Mouse (Mus musculus) liver, embryonic 11.5 days (tissue): Measurements from ENCODE around the gene Aars. TPM values are rescaled to one million over a fixed set of nuclear protein-coding genes. Genes with fewer than 3 reads are reported as not detected.
A peak's percentile ranks its signal among the peaks of the same experiment; 100 is the strongest.
"Not testable (repeated sequence)": the region's sequence is repeated elsewhere in the genome, so short reads cannot be mapped to it uniquely, and the experiment has no call there.

Source experiments
- ATAC-seq: fragments of 200-750 bp; cut with Nextera tagmentation; replicated peaks from 2 replicates; pipeline ENCODE4 v1.8.0; 2017; ENCODE audit warnings: moderate number of reproducible peaks, mild to moderate bottlenecking, moderate TSS enrichment, moderate library complexity; ENCODE audit not compliant: low FRiP score
- DNase-seq: peaks from one replicate; pipeline ENCODE4 v3.0.0-alpha.2; 2017; ENCODE audit warnings: low spot score
- H3K27ac ChIP-seq: fragments of 300-500 bp; sonication (generic); 2 replicates; pipeline ENCODE4 v1.5.1; 2014; ENCODE audit warnings: mild to moderate bottlenecking, low read depth, low read length, control low read depth
- H3K27me3 ChIP-seq: fragments of 300-500 bp; sonication (generic); replicated peaks from 2 replicates; pipeline ENCODE4 v1.6.1; 2014; ENCODE audit warnings: low read length, mixed read lengths; ENCODE audit not compliant: control insufficient read depth, insufficient read depth
- H3K36me3 ChIP-seq: fragments of 300-500 bp; sonication (generic); 2 replicates; pipeline ENCODE4 v1.6.1; 2014; ENCODE audit warnings: mild to moderate bottlenecking, low read length, moderate library complexity, mixed read lengths; ENCODE audit not compliant: control insufficient read depth, insufficient read depth
- H3K4me1 ChIP-seq: fragments of 300-500 bp; sonication (generic); replicated peaks from 2 replicates; pipeline ENCODE4 v1.6.1; 2014; ENCODE audit warnings: low read length, mixed read lengths; ENCODE audit not compliant: control insufficient read depth, insufficient read depth
- H3K4me2 ChIP-seq: fragments of 300-500 bp; sonication (generic); 2 replicates; pipeline ENCODE4 v1.6.1; 2014; ENCODE audit warnings: mild to moderate bottlenecking, control low read depth, moderate library complexity
- H3K4me3 ChIP-seq: fragments of 300-500 bp; sonication (generic); 2 replicates; pipeline ENCODE4 v1.5.1; 2014; ENCODE audit warnings: low read depth, low read length, control low read depth
- H3K9ac ChIP-seq: fragments of 300-500 bp; sonication (generic); 2 replicates; pipeline ENCODE4 v1.6.1; 2014; ENCODE audit warnings: low read depth, low read length, control low read depth
- H3K9me3 ChIP-seq: fragments of 300-500 bp; sonication (generic); 2 replicates; pipeline ENCODE4 v1.6.1; 2016; ENCODE audit warnings: low read length, inconsistent platforms, mixed read lengths; ENCODE audit not compliant: control insufficient read depth
- WGBS: fragments of 180-500 bp; shearing (Covaris S2); extraction: QIAGEN DNeasy Blood & Tissue Kit; methylation state at CpG from one replicate; pipeline ENCODE4 v1.1.7; 2014; 5-methylcytosine and 5-hydroxymethylcytosine counted together
- polyA plus RNA-seq: library from polyadenylated mRNA; unstranded; fragments of >200 nt; fragmentation: Nextera tagmentation; extraction: Ambion mirVana; gene quantifications from 2 replicates; pipeline ENCODE4 v1.2.1, GENCODE M21; 2014

Aars gene
- polyA plus RNA-seq, 1 experiment from 2014 or later = 86.5 TPM

GRCm38 (mm10) chr8:111058946-111059572 lies 26.1 kb downstream of the Aars start:
- peaks cover 40% of the 10 kb centered on the region for H3K4me1 ChIP-seq
- H3K9me3 ChIP-seq = no peaks in the 10 kb centered on the region
- no peak overlapping the region for H3K27ac ChIP-seq
- no peaks in the 10 kb centered on the region for H3K27me3 ChIP-seq
- WGBS = 71% methylated on average over 2 of the region's 2 CpGs
- no peak overlapping the region for H3K4me3 ChIP-seq
- no peak overlapping the region for H3K9ac ChIP-seq
- DNase-seq (no peak), ATAC-seq (no peak)
- peaks cover 20% of the 10 kb centered on the region for H3K36me3 ChIP-seq
- H3K4me2 ChIP-seq = no peak overlapping the region; the same call in 1 of the 2 replicates

GRCm38 (mm10) chr8:111061688-111062071 lies 28.7 kb downstream of the Aars start:
- Histone ChIP-seq H3K9ac (peak overlapping the region; percentile 23), H3K9me3 (no peaks in the 10 kb centered on the region), H3K36me3 (peaks cover 6% of the 10 kb centered on the region), H3K4me2 (peak overlapping the region; percentile 66), H3K4me1 (peaks cover 32% of the 10 kb centered on the region), H3K27ac (no peak overlapping the region), H3K27me3 (no peaks in the 10 kb centered on the region), H3K4me3 (peak overlapping the region; percentile 67)
- WGBS = under 1% methylated on average over 14 of the region's 14 CpGs
- no peak for DNase-seq
- ATAC-seq = peak; percentile 1; the same call in 1 of the 2 replicates

DNA sequence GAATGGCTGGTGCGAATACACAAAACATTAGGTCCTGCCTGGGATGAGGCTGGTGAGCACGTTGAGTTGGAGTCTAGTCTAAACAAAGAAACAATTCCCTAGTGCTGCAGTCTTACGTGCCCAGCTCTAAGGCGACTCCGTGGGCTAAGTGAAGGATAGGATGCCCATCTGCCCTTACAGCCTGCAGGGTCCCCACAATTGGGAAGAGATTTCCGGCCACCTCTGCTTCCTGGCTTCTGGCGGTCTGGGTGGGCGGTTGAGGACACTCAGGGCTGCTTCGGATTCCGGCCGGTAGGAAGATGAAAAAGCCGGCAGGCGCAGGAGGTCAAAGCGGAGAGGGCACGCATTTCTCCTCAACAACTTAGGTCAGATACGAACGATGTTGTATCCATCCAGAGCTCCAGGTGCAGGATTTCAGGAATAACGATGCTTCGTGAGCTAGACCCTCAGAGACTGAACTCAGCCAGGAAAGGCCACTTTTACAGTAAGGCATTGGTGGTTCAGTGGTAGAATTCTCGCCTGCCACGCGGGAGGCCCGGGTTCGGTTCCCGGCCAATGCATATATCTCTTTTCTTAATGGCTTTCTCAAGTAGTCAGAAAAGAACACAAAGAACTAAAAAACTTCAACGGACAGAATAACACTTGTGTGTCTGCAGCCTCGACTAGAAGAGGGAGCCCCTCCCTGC lies 29.3 kb downstream of the Aars start:
- no peaks in the 10 kb centered on the region for H3K9me3 ChIP-seq
- no peak overlapping the region for H3K27ac ChIP-seq
- H3K36me3 ChIP-seq = peaks cover 6% of the 10 kb centered on the region
- ATAC-seq = peak; percentile 86
- DNase-seq = peak; percentile 92
- no peaks in the 10 kb centered on the region for H3K27me3 ChIP-seq
- peak overlapping the region; percentile 23 for H3K9ac ChIP-seq
- peak overlapping the region; percentile 66 for H3K4me2 ChIP-seq
- WGBS = under 1% methylated on average over 27 of the region's 27 CpGs
- peak overlapping the region; percentile 67 for H3K4me3 ChIP-seq
- peaks cover 29% of the 10 kb centered on the region for H3K4me1 ChIP-seq

DNA sequence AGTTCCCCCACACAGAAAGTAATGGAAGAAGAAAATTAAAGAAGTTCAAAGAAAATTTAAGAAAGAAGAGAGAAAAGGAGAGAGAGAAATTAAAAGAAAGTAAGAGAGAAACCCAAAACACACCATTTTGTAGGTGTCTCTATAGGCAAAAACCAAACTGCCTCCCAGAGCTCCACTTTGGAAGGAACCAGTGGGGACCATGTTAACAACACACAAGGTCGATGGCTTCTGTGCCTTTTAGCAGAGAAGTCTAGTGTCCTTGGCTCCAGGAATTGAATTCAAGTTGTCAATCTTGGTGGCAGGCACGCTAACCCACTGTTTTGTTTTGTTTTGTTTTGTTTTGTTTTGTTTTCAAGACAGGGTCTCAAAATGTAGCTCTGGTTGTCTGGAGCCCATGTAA lies 29.9 kb downstream of the Aars start:
- Histone ChIP-seq H3K4me1 (peaks cover 22% of the 10 kb centered on the region), H3K36me3 (peaks cover 4% of the 10 kb centered on the region), H3K4me3 (no peak overlapping the region), H3K9ac (no peak overlapping the region), H3K9me3 (no peaks in the 10 kb centered on the region), H3K4me2 (peak overlapping the region; percentile 66), H3K27me3 (no peaks in the 10 kb centered on the region), H3K27ac (no peak overlapping the region)
- ATAC-seq = no peak
- DNase-seq = no peak
- WGBS = 56% methylated on average over 2 of the region's 2 CpGs

DNA sequence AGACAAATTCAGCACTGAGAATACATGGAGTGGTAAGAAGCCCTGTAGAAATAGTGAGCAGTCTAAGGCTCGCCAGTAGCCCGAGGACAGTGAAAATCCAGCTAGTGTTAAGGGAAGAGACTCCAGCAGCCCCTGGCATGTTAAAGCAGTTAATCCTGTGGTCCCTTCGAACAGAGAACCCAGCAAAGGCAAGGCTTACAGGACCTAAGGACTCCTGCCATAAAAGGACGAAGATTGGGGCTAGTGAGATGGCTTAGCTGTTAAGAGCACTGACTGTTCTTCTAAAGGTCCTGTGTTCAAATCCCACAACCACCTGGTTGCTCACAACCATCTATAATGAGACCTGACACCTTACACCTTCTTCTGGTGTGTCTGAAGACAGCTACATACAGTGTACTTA lies 33.4 kb downstream of the Aars start:
- ATAC-seq (no peak), DNase-seq (no peak)
- 0 out of 2 replicates have a peak, but pooled peaks cover 2% of the 10 kb centered on the region for H3K27me3 ChIP-seq
- no peak overlapping the region for H3K27ac ChIP-seq
- WGBS = 66% methylated on average over 4 of the region's 4 CpGs
- H3K4me3 ChIP-seq = no peak overlapping the region
- H3K9me3 ChIP-seq = no peaks in the 10 kb centered on the region
- peaks cover 3% of the 10 kb centered on the region for H3K4me1 ChIP-seq
- no peak overlapping the region for H3K4me2 ChIP-seq
- no peaks in the 10 kb centered on the region for H3K36me3 ChIP-seq
- H3K9ac ChIP-seq = no peak overlapping the region

- DNase-seq (no peak), ATAC-seq (0 out of 2 replicates have a peak, but pooled peaks have one; percentile 37)
- Histone ChIP-seq H3K27me3 (0 out of 2 replicates have a peak, but pooled peaks cover 3% of the 10 kb centered on the region), H3K27ac (no peak overlapping the region), H3K9me3 (no peaks in the 10 kb centered on the region), H3K4me2 (no peak overlapping the region), H3K9ac (no peak overlapping the region), H3K4me1 (no peaks in the 10 kb centered on the region), H3K4me3 (no peak overlapping the region), H3K36me3 (no peaks in the 10 kb centered on the region)
- 29% methylated on average over 10 of the region's 10 CpGs for whole genome bisulfite sequencing
These were observed 34.5 kb downstream of the Aars start for GRCm38 (mm10) chr8:111067439-111067838.

DNA sequence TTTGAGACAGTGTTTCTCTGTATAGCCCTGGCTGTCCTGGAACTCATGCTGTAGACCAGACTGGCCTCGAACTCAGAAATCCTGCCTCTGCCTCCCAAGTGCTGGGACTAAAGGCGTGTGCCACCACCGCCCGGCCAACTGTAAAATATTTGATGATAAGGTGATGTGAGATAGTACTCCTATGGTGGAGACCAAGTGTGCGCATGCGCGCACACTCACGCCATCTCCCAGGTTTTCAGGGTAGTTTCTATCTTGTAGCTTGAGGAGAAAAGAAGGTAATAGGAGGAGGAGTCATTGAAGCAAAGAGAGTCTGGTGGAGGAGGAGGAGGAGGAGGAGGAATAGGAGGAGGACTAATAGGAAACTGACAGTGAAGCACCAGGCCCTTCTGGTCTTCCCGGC lies 35.7 kb downstream of the Aars start:
- not testable (repeated sequence) for H3K4me3 ChIP-seq, DNase-seq, H3K4me1 ChIP-seq, H3K9ac ChIP-seq, H3K27me3 ChIP-seq, ATAC-seq, H3K4me2 ChIP-seq, H3K9me3 ChIP-seq, H3K36me3 ChIP-seq, H3K27ac ChIP-seq
- WGBS = 84% methylated on average over 9 of the region's 9 CpGs

DNA sequence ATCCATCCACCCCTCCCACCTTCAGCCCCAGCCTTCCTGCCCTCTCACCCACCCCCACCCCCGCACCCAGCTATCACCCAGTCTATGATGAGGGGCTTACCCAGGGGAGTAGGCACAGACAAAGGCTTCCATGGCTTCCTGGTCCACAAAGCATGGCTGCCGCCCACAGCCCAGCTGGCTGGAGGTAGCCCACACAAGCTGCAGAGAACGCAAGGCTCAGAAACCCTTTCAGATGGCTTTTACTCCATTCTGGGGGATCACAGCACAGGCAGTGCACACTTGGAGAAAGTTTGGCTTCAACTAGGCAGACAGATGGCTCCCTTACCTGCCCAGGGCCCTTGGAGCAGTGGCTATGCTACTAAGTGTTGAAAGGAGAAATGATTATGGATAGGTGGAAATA lies 43.0 kb downstream of the Aars start:
- H3K9me3 ChIP-seq = no peaks in the 10 kb centered on the region
- 0 out of 2 replicates have a peak, but pooled peaks cover 5% of the 10 kb centered on the region for H3K27me3 ChIP-seq
- H3K4me2 ChIP-seq = no peak overlapping the region
- WGBS = 70% methylated on average over 3 of the region's 3 CpGs
- ATAC-seq = no peak
- H3K9ac ChIP-seq = no peak overlapping the region
- no peaks in the 10 kb centered on the region for H3K36me3 ChIP-seq
- no peak overlapping the region for H3K4me3 ChIP-seq
- no peak overlapping the region for H3K27ac ChIP-seq
- DNase-seq = no peak
- H3K4me1 ChIP-seq = 0 out of 2 replicates have a peak, but pooled peaks cover 4% of the 10 kb centered on the region
